Mouse (Mus musculus) megakaryocyte, embryonic 14.5 days (primary cell): ENCODE data around the gene Klhl18.

Source experiments
- FLI1 ChIP-seq: IDR thresholded peaks from 2 replicates; pipeline ENCODE4 v1.6.1; 2012; ENCODE audit warnings: low read length, inconsistent platforms, mixed read lengths
- GATA1 ChIP-seq: IDR thresholded peaks from 3 replicates; pipeline ENCODE4 v1.6.1; 2012; ENCODE audit warnings: mixed read lengths, low read length, inconsistent platforms, borderline replicate concordance

DNA sequence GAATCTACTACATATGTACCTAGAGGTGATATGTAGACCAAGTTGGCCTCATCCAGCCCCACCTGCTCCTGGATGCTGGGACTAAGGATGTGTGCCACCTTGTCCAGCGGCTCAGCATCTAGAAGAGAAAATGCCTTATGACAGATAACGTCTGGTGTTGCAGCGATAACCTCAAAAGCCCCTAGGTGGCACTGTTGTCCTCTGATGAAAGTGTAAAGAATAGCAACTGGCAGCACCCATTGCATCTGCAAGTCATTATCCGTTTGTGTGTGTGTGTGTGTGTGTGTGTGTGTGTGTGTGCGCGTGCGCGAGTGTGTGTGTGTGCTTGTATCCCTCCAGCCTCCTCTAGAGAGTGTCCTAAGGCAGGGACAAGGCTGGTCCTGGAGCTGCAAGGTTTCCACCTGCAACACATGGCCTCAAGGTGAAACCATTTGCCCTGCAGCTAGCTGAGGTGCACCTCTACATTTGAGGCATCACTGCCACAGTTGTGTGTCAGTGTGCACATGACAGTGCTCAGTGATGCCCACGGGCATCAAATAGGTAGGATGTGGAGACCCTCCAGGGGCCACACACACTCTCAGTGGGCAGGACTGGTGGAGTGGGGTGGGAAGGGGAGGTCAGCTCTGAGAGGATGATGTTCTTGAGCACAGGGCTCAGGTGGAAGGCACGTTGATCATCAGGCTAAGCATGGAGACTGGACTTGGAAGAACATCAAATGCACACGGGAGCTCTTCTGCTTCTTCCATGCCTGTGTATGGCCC, 27.5 kb downstream of the Klhl18 start:
- TF ChIP-seq GATA1 (0 out of 3 replicates have a peak, but pooled peaks have one; percentile 11), FLI1 (no peak)
